Mouse (Mus musculus) heart, adult 2 months (tissue): Measurements from ENCODE around the gene Nelfb. TPM values are rescaled to one million over a fixed set of nuclear protein-coding genes. Genes with fewer than 3 reads are reported as not detected.

Source experiments
- DNase-seq, 2 experiments: peaks; one replicate each; pipeline ENCODE4 v3.0.0; 2021
- H3K27ac ChIP-seq: fragments of 200-600 bp; 2 replicates; pipeline ENCODE4 v1.8.1; 2022
- H3K27me3 ChIP-seq: fragments of 200-500 bp; 2 replicates; pipeline ENCODE4 v1.6.1; 2012; ENCODE audit warnings: mild to moderate bottlenecking, low read length, inconsistent platforms, mixed read lengths; ENCODE audit not compliant: control insufficient read depth, insufficient read depth
- H3K36me3 ChIP-seq: fragments of 200-500 bp; 2 replicates; pipeline ENCODE4 v1.6.1; 2012; ENCODE audit warnings: low read length, inconsistent platforms; ENCODE audit not compliant: control insufficient read depth, insufficient read depth
- H3K4me1 ChIP-seq: fragments of 200-500 bp; 2 replicates; pipeline ENCODE4 v1.6.1; 2011; ENCODE audit warnings: low read length; ENCODE audit not compliant: control insufficient read depth, insufficient read depth
- H3K4me3 ChIP-seq: fragments of 200-600 bp; 2 replicates; pipeline ENCODE4 v1.8.1; 2022
- H3K79me2 ChIP-seq: fragments of 200-500 bp; replicated peaks from 2 replicates; pipeline ENCODE4 v1.6.1; 2012; ENCODE audit warnings: mild to moderate bottlenecking, inconsistent platforms, low read length, moderate library complexity, mixed read lengths; ENCODE audit not compliant: control insufficient read depth, insufficient read depth
- H3K9ac ChIP-seq: fragments of 200-500 bp; 2 replicates; pipeline ENCODE4 v1.6.1; 2012; ENCODE audit warnings: low read depth, mild to moderate bottlenecking, control low read depth, inconsistent platforms, low read length, mixed read lengths
- CTCF ChIP-seq: fragments of 200-600 bp; IDR thresholded peaks from 2 replicates; pipeline ENCODE4 v1.8.1; 2022; ENCODE audit warnings: antibody characterized with exemption, mild to moderate bottlenecking, moderate library complexity
- EP300 ChIP-seq: fragments of 200-500 bp; IDR thresholded peaks from 2 replicates; pipeline ENCODE4 v1.6.1; 2011; ENCODE audit warnings: low read depth, low read length, control low read depth; ENCODE audit not compliant: insufficient read depth
- POLR2A ChIP-seq: fragments of 200-500 bp; IDR thresholded peaks from 2 replicates; pipeline ENCODE4 v1.6.1; 2011; ENCODE audit warnings: mild to moderate bottlenecking, low read depth, low read length, control low read depth; ENCODE audit not compliant: insufficient read depth
- WGBS: fragments of 180-500 bp; shearing (Covaris S2); methylation state at CpG from one replicate; pipeline ENCODE4 v1.1.7; 2018; 5-methylcytosine and 5-hydroxymethylcytosine counted together
- intact Hi-C: fragments of 180-260 bp; cut with DNase I; formaldehyde crosslinking; loops from one replicate; pipeline ENCODE4 v1.15.1; 2025
- polyA plus RNA-seq: library from polyadenylated mRNA; depleted of rRNA; stranded (reverse); fragments of >200 nt; gene quantifications from 2 replicates; pipeline ENCODE4 v1.2.3, GENCODE M21; 2012
- total RNA-seq, 2 experiments: library from RNA; stranded (reverse); gene quantifications; 2 replicates each; pipeline ENCODE4 v1.2.3; 2021

Gene Nelfb
- total and polyA plus RNA-seq, 3 experiments: 37.4 to 47.0 (median 37.4) TPM

DNA sequence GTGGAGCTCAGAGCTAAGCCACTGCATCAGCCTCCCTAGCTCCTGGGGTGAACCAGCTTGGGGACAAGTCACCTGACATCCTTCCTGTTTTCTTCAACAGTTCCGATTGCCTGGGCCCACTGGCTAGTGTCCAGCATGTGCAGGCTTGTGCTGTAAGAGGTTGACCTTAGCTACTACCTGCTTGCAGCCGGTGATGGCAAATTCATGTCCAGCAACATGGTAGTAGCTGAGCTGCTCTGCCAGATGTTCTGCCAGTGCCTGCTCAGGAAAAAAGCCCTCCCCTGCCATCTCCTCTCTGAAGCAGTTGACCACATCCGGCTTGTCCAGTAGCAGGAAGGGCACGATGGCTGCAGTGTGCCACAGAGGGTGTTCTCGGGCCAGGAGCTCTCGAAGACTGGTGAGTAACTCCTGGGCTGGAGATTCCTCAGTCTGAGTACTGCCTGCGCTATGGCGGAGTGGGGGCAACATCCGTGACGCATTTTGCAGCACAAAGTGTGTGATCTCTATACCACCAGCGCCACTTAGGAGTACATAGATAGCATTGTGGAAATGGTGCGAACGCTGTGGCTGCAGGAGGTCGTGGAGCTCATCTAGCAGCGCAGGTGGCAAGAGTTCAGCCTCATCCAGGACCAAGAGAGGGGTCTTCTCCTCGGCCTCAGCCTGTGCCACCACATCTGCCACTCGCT lies 16.7 kb downstream of the Nelfb start:
- Histone ChIP-seq H3K4me3 (peak overlapping the region; percentile 52), H3K27ac (peak overlapping the region; percentile 95), H3K9ac (peak overlapping the region; percentile 51), H3K79me2 (no peaks in the 10 kb centered on the region), H3K27me3 (no peaks in the 10 kb centered on the region), H3K4me1 (peaks cover 20% of the 10 kb centered on the region), H3K36me3 (no peaks in the 10 kb centered on the region)
- peak in 1 of 2 experiments; percentile 50 for DNase-seq
- intact Hi-C loops: loop anchor here (2.0 kb wide), 1 partner anchor 72 kb away; no protein-coding TSS in a partner anchor
- TF ChIP-seq EP300: no peak
- no peak for TF ChIP-seq POLR2A
- TF ChIP-seq CTCF: no peak
- 61% methylated on average over 17 of the region's 17 CpGs for WGBS

GRCm38 (mm10) chr2:25194006-25194405 lies 17.3 kb downstream of the Nelfb start:
- no peaks in the 10 kb centered on the region for H3K36me3 ChIP-seq
- no peak for DNase-seq
- peak overlapping the region; percentile 20; the same call in 1 of the 2 replicates for H3K4me3 ChIP-seq
- peaks cover 20% of the 10 kb centered on the region for H3K4me1 ChIP-seq
- H3K27ac ChIP-seq: peak overlapping the region; percentile 95
- peak overlapping the region; percentile 32 for H3K9ac ChIP-seq
- 39% methylated on average over 5 of the region's 5 CpGs for WGBS
- intact Hi-C loops: loop anchor here (2.0 kb wide), 1 partner anchor 73 kb away; no protein-coding TSS in a partner anchor
- H3K27me3 ChIP-seq: no peaks in the 10 kb centered on the region
- H3K79me2 ChIP-seq: no peaks in the 10 kb centered on the region
- no peak for TF ChIP-seq EP300
- no peak for TF ChIP-seq CTCF
- TF ChIP-seq POLR2A: no peak

- intact Hi-C loops: loop anchor here (1.0 to 2.0 kb wide), 2 partner anchors 17 to 35 kb away; partner anchors contain the start of gene Nelfb
- H3K4me3 ChIP-seq: peak overlapping the region; percentile 20; the same call in 1 of the 2 replicates
- peaks cover 20% of the 10 kb centered on the region for H3K4me1 ChIP-seq
- peak; percentile 86 to 88 for DNase-seq
- no peaks in the 10 kb centered on the region for H3K36me3 ChIP-seq
- H3K27ac ChIP-seq: peak overlapping the region; percentile 95
- no peaks in the 10 kb centered on the region for H3K79me2 ChIP-seq
- TF ChIP-seq EP300 (peak; percentile 99), CTCF (peak; percentile 96), POLR2A (no peak; the same call in 1 of the 2 replicates)
- no peak overlapping the region for H3K9ac ChIP-seq
- 2% methylated on average over 6 of the region's 6 CpGs for WGBS
- H3K27me3 ChIP-seq: no peaks in the 10 kb centered on the region
Measured at GRCm38 (mm10) chr2:25193330-25193770, 17.9 kb downstream of the Nelfb start.

DNA sequence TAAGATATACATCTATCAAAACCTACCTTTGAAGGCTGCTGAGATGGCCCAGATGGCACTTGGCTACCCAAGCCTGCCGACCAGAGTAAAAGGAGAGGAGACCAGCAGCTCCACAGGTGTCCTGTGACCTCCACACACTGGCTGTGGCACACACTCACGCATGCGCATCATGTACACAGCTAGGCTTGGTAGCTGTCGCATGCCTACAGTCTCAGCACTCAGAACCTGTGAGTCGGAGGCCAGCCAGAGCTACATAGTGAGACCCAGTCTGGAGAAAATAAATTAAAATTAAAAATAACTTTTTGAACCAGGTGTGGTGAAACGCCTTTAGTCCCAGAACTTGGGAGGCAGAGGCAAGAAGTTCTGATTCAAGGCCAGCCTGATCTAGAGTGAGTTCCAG lies 23.4 kb downstream of the Nelfb start:
- Histone ChIP-seq H3K27ac (no peak overlapping the region), H3K9ac (no peak overlapping the region), H3K36me3 (no peaks in the 10 kb centered on the region), H3K27me3 (no peaks in the 10 kb centered on the region), H3K4me1 (peaks cover 4% of the 10 kb centered on the region), H3K79me2 (no peaks in the 10 kb centered on the region), H3K4me3 (no peak overlapping the region)
- no peak for DNase-seq
- intact Hi-C loops: no loop called here
- 86% methylated on average over 6 of the region's 6 CpGs for WGBS
- TF ChIP-seq CTCF (no peak), POLR2A (no peak), EP300 (no peak)

DNA sequence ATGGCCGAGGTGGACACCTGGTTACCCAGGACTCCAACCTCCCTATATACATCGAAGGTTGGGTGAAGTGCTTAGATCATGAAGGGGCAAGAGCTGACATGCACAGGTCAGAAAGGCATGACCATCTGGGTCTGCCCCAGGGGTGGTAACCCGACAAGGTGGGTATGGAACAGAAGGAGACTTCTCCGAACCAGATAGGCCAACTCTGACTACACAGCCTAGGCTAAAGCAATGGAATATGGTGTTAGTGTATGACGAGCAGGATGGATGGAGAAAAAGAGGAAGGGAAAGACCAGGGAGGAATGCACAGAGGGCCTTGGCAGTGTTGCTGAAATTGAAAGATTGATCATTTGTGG lies 24.7 kb downstream of the Nelfb start:
- TF ChIP-seq CTCF: no peak
- TF ChIP-seq POLR2A: no peak
- no peak for TF ChIP-seq EP300
- H3K36me3 ChIP-seq: no peaks in the 10 kb centered on the region
- no peaks in the 10 kb centered on the region for H3K79me2 ChIP-seq
- 61% methylated on average over 5 of the region's 5 CpGs for WGBS
- no peak overlapping the region for H3K9ac ChIP-seq
- intact Hi-C loops: loop anchor here (1.0 kb wide), 1 partner anchor 59 kb away; no protein-coding TSS in a partner anchor
- H3K4me1 ChIP-seq: peaks cover 4% of the 10 kb centered on the region
- DNase-seq: no peak
- no peak overlapping the region for H3K4me3 ChIP-seq
- H3K27me3 ChIP-seq: no peaks in the 10 kb centered on the region
- H3K27ac ChIP-seq: no peak overlapping the region
